Mouse (Mus musculus): ENCODE results near the gene Klhdc8b.

Klhdc8b gene

GRCm38 (mm10) chr9:108461181-108461631 is at the start of gene Klhdc8b:
Gene Klhdc8b, minus strand, starts transcription at chr9:108461581.
- in situ Hi-C loops (cut with MboI; ENCODE audit: unreplicated experiment in 2 of 2) = no loop called here

GRCm38 (mm10) chr9:108508776-108509175 is 47.4 kb upstream of the Klhdc8b start:
- in situ Hi-C loops (cut with MboI; ENCODE audit: unreplicated experiment in 2 of 2) = no loop called here

GRCm38 (mm10) chr9:108507619-108508434 is 46.4 kb upstream of the Klhdc8b start, which contains the start of gene Qars:
Gene Qars, plus strand, starts transcription at chr9:108507706.
- in situ Hi-C loops (cut with MboI; ENCODE audit: unreplicated experiment in 2 of 2) = no loop called here

DNA sequence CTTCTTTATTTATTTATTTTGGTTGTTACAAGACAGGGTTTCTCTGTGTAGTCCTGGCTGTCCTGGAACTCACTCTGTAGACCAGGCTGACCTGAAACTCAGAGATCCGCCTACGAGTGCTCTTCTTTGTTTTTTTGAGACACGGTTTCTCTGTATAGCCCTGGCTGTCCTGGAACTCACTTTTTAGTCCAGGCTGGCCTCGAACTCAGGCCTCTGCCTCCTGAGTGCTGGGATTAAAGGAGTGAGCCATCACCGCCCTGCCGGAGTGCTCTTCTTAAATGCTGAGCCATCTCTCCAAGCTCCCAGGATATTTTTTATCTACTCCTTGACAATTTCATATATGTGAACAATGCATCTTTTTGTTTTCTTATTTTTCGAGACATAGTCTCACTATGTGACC is 45.5 kb upstream of the Klhdc8b start:
- in situ Hi-C loops (cut with MboI; ENCODE audit: unreplicated experiment in 2 of 2) = no loop called here

- in situ Hi-C loops (cut with MboI; ENCODE audit: unreplicated experiment in 2 of 2) = no loop called here
Observed at GRCm38 (mm10) chr9:108499943-108500342, 38.6 kb upstream of the Klhdc8b start.

DNA sequence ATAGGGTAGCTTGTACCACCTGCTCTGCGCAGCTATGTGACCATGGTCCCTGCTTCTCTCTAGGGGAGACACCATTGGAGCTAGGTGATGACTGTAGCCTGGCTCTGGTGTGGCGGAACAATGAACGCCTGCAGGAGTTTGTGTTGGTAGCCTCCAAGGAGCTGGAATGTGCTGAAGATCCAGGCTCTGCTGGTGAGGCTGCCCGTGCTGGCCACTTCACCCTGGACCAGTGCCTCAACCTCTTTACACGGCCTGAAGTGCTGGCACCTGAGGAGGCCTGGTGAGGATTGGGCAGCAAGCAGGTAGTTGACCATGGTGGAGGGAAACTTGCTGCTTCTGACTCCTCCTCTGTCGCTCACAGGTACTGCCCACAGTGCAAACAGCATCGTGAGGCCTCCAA is 37.9 kb upstream of the Klhdc8b start:
- in situ Hi-C loops (cut with MboI; ENCODE audit: unreplicated experiment in 2 of 2) = no loop called here

GRCm38 (mm10) chr9:108494905-108495304 is 33.5 kb upstream of the Klhdc8b start:
- in situ Hi-C loops (cut with MboI; ENCODE audit: unreplicated experiment in 2 of 2) = no loop called here

GRCm38 (mm10) chr9:108494146-108494825 is 32.9 kb upstream of the Klhdc8b start:
- in situ Hi-C loops (cut with MboI; ENCODE audit: unreplicated experiment in 2 of 2) = no loop called here

- in situ Hi-C loops (cut with MboI; ENCODE audit: unreplicated experiment in 2 of 2) = no loop called here
Observed at GRCm38 (mm10) chr9:108493246-108493645, 31.9 kb upstream of the Klhdc8b start.

- in situ Hi-C loops (cut with MboI; ENCODE audit: unreplicated experiment in 2 of 2) = no loop called here
Observed at GRCm38 (mm10) chr9:108492043-108492750, 30.8 kb upstream of the Klhdc8b start.

- in situ Hi-C loops (cut with MboI; ENCODE audit: unreplicated experiment in 2 of 2) = no loop called here
Observed at GRCm38 (mm10) chr9:108491286-108491580, 29.9 kb upstream of the Klhdc8b start.

DNA sequence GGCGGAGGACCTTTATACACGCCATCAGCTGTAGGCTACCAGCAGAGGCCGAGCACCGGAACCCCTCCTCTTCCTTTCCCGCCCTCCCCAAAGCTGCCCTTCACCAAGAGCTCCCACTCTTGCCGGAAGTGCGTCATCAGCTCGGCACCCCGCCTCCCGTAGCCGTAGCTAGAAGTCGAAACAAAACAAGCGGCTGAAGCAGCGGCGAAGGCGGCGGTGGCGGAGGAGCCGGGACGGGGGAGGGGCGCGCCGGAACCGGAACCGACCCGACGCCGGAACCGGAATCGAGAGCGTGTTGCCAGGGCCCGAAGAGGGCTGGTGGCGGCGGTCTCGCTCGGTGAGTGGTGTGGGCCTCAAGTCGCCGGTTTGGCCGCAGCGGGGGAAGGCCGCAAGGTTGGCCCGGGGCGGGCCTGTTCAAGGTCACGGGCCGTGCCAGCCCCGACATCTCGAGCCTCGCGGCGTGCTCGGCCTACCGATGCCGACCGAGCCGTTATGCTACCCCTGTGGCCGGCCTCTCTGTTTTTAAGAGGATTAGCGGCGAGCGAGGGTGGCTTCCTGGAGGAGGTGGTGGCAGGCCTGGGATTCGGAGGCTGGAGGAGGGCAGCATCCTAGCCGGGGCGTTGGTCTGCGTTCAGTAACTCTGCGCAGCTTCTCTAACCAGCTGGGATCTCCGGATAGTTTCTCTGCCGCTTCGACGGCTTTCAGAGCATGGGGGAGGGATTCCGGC is 29.3 kb upstream of the Klhdc8b start, which contains the start of gene Usp19:
Gene Usp19 (plus strand): TSS at position 44 of the 727 bp plus-strand sequence.
- in situ Hi-C loops (cut with MboI; ENCODE audit: unreplicated experiment in 2 of 2) = no loop called here

DNA sequence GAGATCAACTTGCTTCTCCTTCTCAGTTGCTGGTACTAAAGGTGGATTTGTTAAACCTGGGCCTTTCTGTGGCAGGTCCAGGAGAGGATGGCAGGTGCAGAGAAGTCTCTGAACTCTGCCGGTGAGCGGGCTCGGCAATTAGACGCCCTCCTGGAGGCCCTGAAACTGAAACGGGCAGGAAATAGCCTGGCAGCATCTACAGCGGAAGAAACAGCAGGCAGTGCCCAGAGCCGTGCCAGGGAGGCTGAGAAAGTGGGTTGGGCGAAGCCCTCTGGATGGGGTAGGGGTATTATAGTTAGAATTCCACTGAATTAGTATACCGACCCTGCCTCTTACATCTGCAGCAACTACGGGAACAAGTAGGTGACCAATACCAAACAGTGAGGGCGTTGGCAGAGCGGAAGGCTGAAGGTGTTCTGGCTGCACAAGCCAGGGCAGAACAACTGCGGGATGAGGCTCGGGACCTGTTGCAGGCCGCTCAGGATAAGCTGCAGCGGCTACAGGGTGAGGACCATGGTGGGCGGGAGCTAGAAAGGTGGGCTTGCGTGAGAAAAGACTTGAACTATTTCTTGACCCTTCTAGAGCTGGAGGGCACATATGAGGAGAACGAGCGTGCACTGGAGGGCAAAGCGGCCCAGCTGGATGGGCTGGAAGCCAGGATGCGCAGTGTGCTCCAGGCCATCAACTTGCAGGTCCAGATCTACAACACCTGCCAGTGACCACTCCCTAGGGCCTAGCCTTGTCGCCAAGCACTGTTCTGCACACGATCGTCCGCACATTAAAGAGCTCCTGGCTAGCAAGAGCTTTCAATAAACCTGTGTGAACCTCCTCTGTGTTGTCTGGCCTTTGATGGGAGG is 28.5 kb upstream of the Klhdc8b start:
- in situ Hi-C loops (cut with MboI; ENCODE audit: unreplicated experiment in 2 of 2) = no loop called here

DNA sequence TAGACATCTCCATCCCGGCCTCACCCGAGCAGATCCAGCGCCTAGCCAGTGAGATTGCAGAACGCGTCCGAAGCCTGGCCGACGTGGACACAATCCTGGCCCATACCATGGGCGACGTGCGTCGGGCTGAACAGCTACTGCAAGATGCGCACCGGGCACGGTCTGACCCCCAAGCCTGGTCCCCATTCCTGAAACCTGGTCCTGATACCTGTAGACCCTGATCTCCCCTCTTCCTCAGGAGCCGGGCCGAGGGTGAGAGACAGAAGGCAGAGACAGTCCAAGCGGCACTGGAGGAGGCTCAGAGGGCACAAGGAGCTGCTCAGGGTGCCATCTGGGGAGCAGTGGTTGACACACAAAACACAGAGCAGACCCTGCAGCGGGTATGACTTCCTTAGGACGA is 27.8 kb upstream of the Klhdc8b start:
- in situ Hi-C loops (cut with MboI; ENCODE audit: unreplicated experiment in 2 of 2) = no loop called here

DNA sequence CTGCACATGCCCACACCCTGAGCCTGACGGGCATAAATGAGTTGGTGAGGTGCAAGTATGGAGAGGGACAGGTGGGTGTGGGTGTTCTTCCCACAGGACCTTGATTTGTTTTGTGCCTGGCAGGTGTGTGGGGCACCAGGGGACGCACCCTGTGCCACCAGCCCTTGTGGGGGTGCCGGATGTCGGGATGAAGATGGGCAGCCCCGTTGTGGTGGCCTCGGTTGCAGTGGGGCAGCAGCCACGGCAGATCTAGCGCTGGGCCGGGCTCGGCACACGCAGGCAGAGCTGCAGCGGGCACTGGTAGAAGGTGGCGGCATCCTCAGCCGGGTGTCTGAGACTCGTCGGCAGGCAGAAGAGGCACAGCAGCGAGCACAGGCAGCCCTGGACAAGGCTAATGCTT is 27.0 kb upstream of the Klhdc8b start:
- in situ Hi-C loops (cut with MboI; ENCODE audit: unreplicated experiment in 2 of 2) = no loop called here

DNA sequence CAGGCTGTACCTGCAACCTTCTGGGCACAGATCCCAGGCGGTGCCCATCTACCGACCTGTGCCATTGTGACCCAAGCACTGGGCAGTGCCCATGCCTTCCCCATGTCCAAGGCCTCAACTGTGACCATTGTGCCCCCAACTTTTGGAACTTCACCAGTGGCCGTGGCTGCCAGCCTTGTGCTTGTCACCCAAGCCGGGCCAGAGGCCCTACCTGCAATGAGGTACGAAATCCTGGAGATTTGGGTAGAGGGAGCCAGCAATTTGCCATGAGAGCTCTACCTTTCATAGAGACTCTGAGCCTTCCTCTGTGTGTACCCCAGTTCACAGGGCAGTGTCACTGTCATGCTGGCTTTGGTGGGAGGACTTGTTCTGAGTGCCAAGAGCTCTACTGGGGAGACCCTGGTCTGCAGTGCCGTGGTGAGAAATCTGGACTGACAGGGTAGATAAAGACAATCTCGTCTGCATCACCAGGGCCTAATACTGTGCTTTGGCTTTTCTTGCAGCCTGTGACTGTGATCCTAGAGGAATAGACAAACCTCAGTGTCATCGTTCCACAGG is 25.7 kb upstream of the Klhdc8b start:
- in situ Hi-C loops (cut with MboI; ENCODE audit: unreplicated experiment in 2 of 2) = no loop called here

DNA sequence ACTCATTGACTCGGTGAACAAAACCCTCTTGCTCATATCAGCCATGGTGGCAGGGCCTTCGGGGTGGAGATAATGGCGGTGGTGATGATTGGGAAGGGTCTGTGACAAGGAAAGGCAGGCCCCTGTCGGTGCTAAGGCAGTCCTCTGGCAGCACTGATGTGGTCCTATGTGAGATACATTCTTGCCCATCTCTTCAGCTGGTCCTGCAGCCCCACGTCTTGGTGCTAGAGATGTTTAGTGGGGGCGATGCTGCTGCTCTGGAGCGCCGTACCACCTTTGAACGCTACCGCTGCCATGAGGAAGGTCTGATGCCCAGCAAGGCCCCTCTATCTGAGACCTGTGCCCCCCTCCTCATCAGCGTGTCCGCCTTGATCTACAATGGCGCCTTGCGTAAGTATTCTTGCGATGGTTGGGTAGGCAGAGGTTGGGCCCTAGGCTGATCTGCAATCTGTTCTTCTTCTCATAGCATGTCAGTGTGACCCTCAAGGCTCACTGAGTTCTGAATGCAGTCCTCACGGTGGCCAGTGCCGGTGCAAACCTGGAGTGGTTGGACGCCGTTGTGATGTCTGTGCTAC is 24.0 kb upstream of the Klhdc8b start:
- in situ Hi-C loops (cut with MboI; ENCODE audit: unreplicated experiment in 2 of 2) = no loop called here

GRCm38 (mm10) chr9:108484021-108484420 is 22.6 kb upstream of the Klhdc8b start:
- in situ Hi-C loops (cut with MboI; ENCODE audit: unreplicated experiment in 2 of 2) = no loop called here
